Mouse (Mus musculus): ENCODE measurements around the gene Knop1.
A peak's percentile ranks its signal among the peaks of the same experiment; 100 is the strongest.

Gene Knop1

DNA sequence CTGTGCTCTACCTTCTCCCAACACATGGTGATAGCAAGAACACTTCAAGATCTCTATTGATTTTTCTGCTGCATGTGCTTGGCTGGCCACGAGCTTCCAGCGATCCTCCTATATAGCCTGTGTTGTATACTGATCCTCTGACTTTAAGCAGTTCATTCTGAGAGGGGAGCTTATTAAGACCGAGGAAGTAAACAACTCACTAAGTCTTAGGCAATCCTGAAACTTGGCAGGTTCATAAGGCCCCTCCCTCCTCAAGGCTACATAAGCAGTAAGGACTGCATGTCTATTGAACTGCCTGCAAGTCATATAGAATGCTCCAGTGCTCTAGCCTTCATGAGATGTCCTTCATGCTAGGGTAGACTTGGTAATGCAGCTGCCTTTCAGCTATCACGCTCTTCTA is 9.7 kb downstream of the Knop1 start:
- DNase-seq (ENCODE audit: low spot score), result no peak

DNA sequence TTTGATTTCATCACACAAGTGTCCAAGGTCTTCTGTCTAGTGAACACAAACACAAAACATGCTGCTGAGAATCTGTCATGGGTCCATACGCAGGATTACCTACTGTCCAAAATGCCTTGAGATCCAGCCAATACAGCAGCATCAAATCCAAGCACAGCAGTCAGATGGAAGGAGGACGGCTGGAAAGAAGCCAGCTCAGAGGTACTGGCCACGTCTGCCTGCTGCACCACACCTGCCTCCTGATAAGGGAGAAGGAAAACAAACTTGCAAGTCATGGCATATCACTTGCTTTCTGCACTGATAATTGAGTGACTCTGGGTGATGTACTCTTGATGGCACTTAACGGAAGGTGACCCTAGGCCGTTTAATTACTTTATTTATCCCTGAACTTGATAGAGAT is 10.9 kb downstream of the Knop1 start:
- DNase-seq (ENCODE audit: low spot score), result no peak

DNA sequence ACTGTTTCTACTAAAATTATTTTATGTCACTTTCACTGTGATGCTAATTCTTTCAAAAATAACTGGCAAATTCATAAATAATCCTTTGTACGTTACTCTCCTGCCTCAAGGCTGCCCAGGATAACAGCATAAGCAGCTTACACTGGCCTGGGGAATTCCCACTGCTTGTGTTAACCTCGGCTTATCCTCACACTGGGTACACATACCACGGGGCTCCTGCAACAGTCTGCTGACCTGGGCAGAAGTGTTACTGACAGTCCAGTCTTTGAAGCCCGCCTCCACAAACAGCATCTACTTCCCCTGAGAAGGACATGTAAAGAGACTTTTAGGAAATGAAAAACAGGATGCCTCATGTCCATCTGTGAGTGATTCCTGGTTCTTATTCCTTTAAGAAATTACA is 13.1 kb downstream of the Knop1 start:
- no peak for DNase-seq (ENCODE audit: low spot score)

DNA sequence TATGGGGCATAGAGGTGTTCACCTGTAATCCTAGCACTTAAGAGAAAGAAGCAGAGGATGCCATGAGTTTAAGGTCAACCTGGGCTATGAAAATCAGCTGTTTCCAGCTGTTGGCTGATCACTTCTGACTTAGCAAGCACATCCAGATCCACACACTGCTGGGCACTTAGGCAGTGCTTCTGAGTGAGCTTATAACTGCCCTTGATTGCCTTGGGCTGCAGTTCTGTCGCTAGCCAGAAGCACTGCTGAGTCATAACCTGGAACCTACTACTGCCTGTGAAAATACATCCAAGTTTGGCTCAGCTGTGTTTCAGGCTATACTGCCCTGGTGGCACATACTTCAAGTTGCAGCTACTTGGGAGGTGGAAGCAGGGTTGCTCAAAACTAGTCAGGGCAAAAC is 14.3 kb downstream of the Knop1 start:
- no peak for DNase-seq (ENCODE audit: low spot score)

DNA sequence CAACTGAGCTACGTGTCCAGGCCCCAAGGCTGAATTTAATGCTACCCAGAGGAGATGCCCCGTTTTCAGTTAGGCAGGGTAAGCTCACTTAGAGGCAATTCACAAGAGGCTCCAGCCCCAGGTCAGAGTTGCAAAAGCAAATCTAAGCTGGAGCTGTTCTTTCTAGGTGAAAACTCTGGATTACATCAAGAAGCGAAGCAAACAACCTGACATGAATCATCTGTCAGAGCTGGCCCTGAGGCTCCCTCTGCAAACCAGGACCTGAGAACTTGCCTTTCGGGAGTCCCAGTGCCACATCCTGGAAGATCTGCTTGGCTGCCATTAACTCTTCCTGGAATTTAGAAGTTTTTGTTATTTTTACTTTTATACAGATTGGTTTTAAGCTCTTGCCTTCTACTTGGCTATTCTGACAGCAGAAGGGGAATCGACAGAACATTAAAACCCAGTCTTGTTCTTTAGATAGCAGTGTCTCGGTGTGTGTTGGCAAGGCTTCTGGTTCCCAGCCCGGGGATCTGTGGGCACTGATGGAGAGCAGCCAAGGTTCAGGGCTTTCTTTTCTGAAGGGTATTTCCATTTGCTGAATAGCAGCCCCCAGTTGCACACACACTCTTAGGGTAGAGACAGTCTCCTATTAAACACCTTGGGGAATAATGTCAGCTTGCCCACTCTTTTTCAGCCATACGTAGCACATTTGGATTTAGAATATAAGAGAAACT is 14.9 kb downstream of the Knop1 start:
- peak; percentile 49 for DNase-seq (ENCODE audit: low spot score)

DNA sequence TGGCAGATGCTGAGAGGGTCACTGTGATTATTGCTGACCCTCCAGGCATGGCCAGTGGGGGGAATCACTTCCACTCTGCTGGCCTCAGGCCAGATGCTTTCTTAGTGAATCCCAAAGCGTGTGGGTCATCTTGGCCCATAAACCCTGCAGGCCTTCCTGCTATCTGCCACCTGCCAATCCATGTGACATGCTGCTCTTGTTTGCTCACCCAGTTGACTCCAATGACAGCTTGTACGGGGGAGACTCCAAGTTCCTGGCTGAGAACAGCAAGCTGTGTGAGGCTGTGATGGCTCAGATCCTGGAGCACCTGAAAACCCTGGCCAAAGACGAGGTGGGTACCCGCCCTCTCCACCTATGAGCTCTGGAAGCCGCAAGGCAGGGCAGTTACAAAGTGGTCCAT is 18.2 kb downstream of the Knop1 start:
- DNase-seq (ENCODE audit: low spot score), result no peak

DNA sequence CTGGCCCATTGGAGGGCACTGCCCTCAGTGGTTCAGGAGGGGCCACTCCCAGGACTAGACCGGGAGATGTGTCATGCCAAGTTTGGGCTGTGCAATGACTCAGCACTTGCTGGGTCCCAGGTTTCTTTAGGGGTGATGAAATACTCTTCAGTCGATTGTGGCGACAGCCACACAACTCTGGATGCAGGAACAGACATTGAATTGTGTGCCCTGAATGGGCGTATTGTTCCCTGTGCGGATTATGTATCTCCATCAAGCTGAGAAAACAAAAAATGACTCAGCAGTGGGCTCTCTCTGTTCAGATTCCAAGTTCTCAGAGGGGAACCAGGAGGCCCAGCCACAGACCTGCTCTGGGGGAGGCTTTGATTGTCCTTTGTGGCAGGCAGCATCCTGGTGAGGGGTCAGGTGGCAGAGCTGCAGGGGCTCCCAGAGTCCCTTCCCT is 28.1 kb downstream of the Knop1 start:
- peak; percentile 36 for DNase-seq (ENCODE audit: low spot score)

DNA sequence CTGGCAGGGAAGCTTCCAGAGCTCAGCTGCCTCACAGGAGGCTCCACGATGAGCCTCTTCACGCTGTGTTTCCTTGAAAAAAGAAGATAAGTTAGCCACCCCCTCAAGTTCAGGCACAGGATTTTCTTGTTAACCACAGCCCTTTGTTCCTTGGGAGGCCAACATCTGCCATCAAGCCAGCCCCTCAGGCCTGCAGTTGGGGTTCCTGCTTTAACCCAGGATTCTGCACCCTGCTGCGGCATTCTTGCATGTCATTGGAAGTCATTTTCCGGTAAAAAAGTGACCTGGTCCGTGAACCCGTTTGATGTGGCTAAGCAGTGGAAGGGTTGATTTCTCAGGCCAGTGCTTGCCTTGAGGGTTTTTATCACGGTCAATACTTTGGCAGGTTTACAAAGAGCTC is 31.6 kb downstream of the Knop1 start:
- DNase-seq (ENCODE audit: low spot score), result no peak

DNA sequence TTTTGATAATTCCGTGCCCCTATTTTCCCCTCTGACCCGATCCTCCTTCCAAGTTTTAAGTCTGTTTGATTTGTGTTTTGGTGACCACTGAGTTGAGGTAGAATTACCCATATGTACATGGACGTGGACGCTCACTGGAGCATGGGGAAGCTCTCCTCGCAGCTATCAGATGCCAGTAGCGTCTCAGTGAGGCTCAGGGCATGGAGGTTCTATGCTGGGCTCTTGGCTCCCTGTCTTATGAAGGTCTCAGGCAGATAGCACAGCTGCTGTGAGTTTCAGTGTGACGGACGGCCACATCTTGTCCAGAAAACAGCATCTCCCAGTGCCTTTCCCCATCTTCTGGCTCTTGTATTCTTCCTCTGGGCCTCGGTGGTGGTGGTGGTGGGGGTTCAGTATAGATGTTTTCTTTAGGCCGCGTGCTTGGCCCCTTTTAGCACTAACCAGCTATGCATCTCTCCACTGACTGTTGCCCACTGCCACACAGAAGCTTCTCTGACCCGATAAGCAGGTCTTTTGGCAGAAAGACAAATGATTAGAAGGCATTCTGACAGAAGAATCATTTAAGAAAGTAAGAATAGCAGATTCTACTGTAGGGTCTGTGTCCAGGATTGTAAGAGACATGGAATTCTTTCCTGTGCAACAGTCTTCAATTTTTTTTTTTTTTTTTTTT is 34.0 kb downstream of the Knop1 start:
- no peak for DNase-seq (ENCODE audit: low spot score)

DNA sequence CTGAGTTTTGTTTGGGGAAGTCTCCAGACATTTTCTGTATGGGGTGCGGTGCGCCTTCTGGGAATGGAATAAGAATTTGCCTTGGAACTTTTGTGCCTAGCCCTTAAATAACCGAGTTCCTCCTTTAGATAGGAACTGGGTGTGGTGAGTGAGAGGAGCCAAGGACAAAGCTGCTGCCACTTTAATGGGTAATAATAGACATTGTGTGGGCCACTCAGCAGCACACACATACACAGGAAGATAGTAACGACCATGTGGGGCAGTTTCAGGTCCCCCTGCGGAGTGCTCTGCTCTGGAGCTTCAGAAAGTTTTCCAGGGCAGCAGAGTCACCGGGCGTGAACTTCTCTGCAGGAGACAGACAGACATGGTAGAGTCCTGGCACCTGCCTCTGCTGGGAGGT is 34.7 kb downstream of the Knop1 start:
- DNase-seq (ENCODE audit: low spot score), result no peak

DNA sequence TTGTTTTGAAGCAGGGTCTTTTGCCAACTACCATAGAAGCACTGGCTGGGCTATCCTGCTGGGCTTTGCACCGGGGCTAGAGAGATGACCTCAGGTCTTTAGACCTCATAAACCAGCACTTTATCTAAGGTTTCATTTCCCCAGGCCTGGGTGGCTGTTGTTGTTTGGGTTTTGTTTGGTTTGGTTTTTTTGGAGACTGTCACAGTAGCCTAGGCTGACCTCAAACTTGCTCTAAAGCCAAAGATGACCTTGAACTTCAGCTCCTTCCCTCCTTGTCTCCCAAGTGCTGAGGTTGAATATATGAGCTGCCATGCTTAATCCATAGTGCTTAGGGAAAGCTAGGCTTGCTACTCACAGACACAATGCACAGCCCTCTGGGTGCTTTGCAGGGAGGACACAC is 36.4 kb downstream of the Knop1 start:
- no peak for DNase-seq (ENCODE audit: low spot score)

DNA sequence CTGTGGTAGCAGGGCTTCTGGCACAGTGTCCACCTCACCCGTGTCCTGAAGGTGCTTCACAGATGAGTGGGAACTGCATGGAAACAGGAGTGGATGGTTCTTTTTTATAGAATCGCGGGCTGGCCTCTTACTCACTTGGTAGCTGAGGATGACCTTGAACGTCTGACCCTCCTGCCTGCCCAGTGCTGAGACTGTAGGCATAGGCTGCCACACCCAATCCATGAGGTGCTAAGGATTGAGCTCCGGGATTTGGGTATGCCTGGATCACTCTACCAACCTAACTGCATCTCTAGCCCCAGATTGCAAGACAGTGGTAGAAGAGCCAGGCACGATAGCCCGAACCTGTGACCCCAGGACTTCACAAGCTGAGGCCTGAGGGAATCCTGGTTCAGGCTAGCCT is 38.3 kb downstream of the Knop1 start:
- DNase-seq (ENCODE audit: low spot score), result no peak

DNA sequence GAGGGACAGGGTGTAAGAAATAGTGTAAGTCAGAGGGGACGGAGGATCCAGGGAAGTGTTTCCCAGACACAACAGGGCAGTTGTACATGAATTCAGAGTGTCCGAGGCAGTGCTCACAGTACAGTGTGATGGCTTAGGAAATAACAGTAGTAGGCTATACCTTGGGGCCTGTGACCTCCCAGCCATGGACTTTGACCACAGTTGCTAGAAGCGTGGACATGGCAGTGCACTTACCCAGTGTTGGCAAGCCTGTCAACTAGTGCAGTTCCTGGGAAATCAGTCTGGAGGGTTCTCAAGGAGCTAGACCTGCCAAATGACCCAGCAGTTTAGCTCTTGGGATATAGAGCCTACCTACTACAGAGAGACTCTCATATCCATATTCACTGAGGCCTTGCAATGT is 39.8 kb downstream of the Knop1 start:
- no peak for DNase-seq (ENCODE audit: low spot score)

DNA sequence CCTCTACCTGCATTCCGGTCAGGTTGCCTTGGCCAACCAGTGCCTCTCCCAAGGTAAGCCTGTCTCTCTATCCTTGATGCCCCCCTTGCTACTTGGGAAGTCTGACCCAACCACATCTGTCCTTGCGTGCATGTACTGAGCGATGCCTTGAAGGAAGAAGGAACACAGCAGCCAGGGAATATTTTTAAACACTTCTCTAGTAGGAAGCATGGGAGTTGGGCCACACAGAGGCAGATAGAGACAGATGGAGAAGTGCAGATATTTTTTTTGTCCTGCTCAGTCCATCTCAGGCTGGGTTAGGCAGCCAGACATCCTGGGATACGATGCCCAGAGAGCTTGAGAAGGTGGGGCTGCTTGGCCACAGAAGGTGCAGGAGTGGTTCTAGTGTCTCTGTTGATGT is 42.5 kb downstream of the Knop1 start:
- DNase-seq (ENCODE audit: low spot score), result no peak

DNA sequence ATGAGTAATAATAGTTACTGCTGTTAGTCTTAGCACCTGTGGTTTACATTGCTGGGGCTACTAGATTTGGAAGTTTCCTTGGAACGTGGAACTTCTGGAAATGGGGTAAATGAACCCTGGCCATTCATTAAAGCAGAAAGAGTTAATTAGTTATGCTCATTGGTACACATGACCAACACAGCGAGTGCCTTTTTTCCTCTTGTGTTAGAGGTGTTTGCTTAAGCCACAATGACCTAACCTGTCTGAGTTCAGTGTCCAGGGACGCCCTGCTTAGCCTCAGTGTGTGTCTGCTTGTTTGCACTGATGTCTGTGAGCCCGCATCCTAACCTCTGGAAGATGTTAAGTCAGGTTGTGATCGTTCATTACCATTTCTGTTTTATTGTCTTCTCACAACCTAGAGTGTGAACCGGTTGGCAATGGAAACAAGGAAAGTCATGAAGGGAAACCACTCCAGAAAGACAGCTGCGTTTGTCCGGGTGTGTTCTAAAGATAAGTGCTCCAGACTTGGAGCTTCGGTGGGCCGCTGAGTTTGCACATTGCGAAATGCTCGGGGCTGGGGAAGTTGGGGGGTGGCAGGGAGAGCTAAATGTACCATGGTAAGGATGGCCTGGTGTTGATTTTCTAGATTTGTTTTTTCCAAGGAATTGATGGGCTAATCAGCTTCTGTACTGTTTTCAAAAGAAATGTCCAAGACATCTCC is 44.5 kb downstream of the Knop1 start:
- no peak for DNase-seq (ENCODE audit: low spot score)

DNA sequence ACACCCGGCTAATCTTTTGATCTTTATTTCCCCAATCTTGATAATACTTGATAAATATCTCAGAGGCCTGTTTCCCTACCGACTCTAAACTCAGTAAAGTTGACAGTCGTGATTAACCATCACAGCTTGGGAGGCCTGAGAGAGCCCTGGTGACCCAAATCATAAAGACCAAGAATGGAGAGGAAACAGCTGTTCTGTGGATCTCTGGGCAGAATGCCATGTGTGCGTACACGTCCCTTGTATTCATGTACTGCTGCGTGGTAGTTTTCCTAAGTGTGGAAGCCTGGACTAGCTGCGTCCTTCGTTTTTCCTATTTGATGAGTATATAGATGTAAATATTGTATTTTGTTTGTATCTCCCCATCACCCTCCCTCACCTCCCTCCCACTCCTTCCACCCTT is 48.2 kb downstream of the Knop1 start:
- no peak for DNase-seq (ENCODE audit: low spot score)

DNA sequence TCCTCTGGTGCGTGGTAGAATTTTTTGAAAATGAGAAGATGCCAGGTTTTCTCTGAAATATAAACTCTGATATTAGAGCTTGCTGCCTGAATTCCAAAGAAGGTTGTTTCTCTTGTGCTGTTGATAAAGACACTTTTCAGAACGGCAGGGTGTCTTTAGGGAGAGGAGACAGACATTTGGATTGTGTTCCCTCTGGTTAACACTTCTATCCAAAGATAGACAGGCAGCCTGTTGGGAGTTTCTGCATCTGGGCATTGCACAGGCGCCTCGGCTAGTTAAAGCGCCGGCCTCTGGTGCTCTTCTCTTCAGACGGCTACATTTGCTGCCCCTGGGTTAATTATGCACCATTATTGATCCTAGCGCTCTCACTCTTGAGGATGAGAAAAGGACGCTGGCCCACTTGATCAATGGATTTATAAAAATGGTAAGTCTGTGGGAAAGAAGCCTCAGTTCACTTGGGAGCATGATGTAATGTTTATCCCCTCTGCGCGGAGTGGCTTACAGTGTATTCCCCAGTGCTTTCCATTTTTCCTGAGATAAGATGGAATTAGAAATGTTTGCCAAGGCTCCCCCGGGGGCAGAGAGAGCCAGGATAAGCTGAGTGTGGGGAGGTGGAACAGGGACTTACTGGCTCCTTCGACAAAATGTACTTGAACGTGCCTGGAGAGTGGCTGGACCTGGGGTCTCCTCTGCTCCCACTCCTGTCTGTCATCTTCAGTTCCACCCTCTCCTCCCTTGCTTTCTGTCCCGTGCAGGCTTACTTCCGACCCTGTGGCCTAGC is 49.2 kb downstream of the Knop1 start:
- DNase-seq (ENCODE audit: low spot score), result no peak

DNA sequence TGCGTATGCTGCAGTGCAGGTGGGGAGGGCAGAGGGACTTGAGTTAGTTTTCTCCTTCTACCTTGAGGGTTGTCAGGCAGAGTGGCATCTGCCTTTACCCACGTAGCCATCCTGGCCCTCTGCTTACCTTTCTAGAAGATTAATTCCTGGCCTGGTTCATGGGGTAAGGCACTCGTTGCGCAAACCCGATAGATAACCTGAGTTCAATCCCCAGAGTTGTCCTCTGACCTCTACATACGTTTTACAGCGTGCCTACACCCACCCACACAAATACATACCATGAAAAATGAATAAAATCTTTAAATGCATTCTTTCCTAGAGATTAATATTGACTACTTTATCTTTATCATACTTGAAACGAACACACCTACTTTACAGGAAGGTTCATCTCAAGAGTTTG is 52.6 kb downstream of the Knop1 start:
- no peak for DNase-seq (ENCODE audit: low spot score)

DNA sequence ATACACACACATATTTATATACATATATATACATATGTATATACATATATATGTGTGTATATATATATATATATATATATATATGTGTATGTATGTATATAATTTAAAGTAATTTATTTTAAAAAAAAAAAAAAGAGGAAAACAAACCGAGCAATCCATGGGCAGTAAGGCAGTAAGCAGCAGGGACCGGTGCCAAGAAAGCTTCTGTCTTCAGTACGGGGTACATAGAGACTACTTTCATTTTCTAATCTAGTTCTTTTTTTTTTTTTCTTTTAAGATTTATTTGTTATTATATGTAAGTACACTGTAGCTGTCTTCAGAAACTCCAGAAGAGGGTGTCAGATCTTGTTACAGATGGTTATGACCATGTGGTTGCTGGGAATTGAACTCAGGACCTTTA is 54.3 kb downstream of the Knop1 start:
- no peak for DNase-seq (ENCODE audit: low spot score)

DNA sequence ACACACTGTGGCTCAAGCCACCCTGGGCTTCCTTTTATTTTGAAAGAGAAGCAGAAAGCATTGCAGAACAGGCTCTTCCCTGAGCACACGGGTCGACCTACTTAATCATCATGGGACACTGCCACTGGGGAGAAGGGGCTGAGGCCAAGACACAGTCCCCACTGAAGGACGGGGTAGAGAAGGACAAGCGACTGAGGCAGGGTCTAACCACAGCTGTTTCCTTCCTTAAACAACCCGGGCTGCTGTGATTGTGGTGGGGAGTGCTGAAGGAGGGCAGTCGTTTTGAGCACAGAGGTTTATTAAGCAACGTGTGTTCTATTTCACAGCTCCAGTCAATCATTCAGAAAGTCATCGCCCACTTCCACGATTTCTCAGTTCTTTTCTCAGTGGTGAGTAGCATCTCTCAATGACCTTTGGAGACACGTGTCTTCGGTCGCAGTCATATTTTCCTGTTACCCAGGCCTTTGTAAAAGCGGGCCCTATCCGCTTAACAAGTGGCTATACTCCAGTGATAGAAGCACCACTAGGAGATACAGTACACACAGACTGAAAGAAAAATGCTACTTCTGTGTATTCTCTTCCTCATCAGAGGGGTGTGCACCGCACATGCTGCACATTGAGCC is 55.8 kb downstream of the Knop1 start:
- no peak for DNase-seq (ENCODE audit: low spot score)

DNA sequence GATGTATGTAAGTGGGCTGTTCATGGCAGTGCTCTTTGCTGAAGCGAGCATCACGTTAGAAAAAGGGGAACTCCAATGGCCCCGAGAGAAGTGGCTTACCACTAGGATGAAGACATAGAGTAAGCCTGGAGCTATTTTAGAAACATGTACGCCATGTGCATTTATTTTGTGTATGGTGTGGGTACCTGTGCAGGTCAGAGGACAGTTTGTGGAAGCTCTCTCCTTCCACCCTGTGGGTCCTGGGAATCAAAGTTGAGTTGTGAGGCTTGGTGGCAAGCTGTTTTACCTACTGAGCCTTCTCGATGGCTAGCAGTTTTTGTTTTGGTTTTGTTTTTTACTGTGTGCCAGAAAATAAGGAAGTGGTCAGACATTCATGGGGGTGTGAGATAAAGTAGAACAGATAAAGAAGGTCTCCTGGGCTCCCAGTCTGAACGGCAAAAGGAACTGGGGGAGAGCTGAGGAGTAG is 57.9 kb downstream of the Knop1 start:
- DNase-seq (ENCODE audit: low spot score), result no peak

DNA sequence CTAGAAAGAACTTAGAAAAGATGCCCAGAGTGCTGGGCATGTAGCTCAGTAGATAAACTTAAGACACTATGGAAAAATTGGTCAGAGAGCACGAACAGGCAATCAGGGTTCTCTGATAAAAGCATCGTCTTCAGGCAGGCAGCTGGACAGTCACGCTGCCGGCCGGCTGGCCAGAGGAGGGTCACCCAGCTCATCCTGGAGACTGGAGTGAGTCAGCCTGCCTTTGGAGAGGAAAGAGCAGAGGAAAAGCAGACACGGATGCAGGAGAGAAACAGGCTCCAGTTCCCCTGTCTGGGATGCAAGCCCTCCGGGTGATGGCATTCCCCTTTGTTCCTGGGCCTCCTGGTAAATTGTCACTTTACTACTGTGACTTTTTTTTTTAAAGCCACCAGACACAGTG is 58.5 kb downstream of the Knop1 start:
- no peak for DNase-seq (ENCODE audit: low spot score)

Measured in layer of hippocampus, adult 11-12 months (tissue).